Mouse (Mus musculus) inflammation-experienced regulatory T-cells, adult 6 months (primary cell): Measurements from ENCODE around the gene Mysm1. TPM values are rescaled to one million over a fixed set of nuclear protein-coding genes. Genes with fewer than 3 reads are reported as not detected.

ENCODE experiments used
- ATAC-seq: one replicate; pipeline ENCODE4 v1.8.0; 2017
- polyA plus RNA-seq, 3 experiments: library from polyadenylated mRNA; unstranded; fragments of 100-300 nt; shearing (Covaris generic); gene quantifications; one replicate each; pipeline ENCODE4 v1.2.1; 2017

Mysm1 gene
- polyA plus RNA-seq, result 100 to 1,000 TPM in 1 of 3 experiments, 10 to 100 TPM in 2; 69.5 to 109 (median 97.4) TPM

- ATAC-seq, result peak; percentile 92
Measured at GRCm38 (mm10) chr4:94978590-94979499, at the start of gene Mysm1. Gene Mysm1 (minus strand): TSS chr4:94979100.

GRCm38 (mm10) chr4:95025847-95026600, 47.1 kb upstream of the Mysm1 start:
- ATAC-seq, result no peak

GRCm38 (mm10) chr4:95023350-95023953, 44.6 kb upstream of the Mysm1 start:
- no peak for ATAC-seq

GRCm38 (mm10) chr4:95021649-95022637, 43.0 kb upstream of the Mysm1 start:
- ATAC-seq, result no peak

GRCm38 (mm10) chr4:95020201-95020600, 41.3 kb upstream of the Mysm1 start:
- no peak for ATAC-seq

GRCm38 (mm10) chr4:95018221-95018620, 39.3 kb upstream of the Mysm1 start:
- ATAC-seq, result no peak

- no peak for ATAC-seq
Measured at GRCm38 (mm10) chr4:95012706-95013105, 33.8 kb upstream of the Mysm1 start.

- no peak for ATAC-seq
Measured at GRCm38 (mm10) chr4:95012256-95012655, 33.4 kb upstream of the Mysm1 start.

GRCm38 (mm10) chr4:95008175-95009057, 29.5 kb upstream of the Mysm1 start:
- peak; percentile 87 for ATAC-seq

- no peak for ATAC-seq
Measured at GRCm38 (mm10) chr4:95007759-95008158, 28.9 kb upstream of the Mysm1 start.

GRCm38 (mm10) chr4:95005251-95005830, 26.4 kb upstream of the Mysm1 start:
- ATAC-seq, result no peak

- no peak for ATAC-seq
Measured at GRCm38 (mm10) chr4:95001043-95001775, 22.3 kb upstream of the Mysm1 start.

- ATAC-seq, result no peak
Measured at GRCm38 (mm10) chr4:95000147-95000546, 21.2 kb upstream of the Mysm1 start.

- ATAC-seq, result no peak
Measured at GRCm38 (mm10) chr4:94999249-94999648, 20.3 kb upstream of the Mysm1 start.

- ATAC-seq, result no peak
Measured at GRCm38 (mm10) chr4:94995862-94996261, 17.0 kb upstream of the Mysm1 start.

GRCm38 (mm10) chr4:94990204-94990603, 11.3 kb upstream of the Mysm1 start:
- ATAC-seq, result no peak

- ATAC-seq, result no peak
Measured at GRCm38 (mm10) chr4:94987725-94988124, 8.8 kb upstream of the Mysm1 start.

- peak; percentile 1 for ATAC-seq
Measured at GRCm38 (mm10) chr4:94979500-94979915, 608 bp upstream of the Mysm1 start.

GRCm38 (mm10) chr4:94973321-94973720, 5.6 kb downstream of the Mysm1 start:
- no peak for ATAC-seq

GRCm38 (mm10) chr4:94952773-94953172, 26.1 kb downstream of the Mysm1 start:
- no peak for ATAC-seq
